26 mouse cellular contexts compared by ENCODE assay signal in genomic region chr4:30983611-30984010, GRCm38 (mm10).
A peak's percentile ranks its signal among the peaks of the same experiment; 100 is the strongest.
DNase-seq lines count a peak whose midpoint lies in the region; ATAC-seq lines count a peak whose summit lies in the region.
"Had no signal": no experiment of that assay in that cellular context is flagged by ENCODE, and none has a peak within 500 bp of the region (broad histone marks: within the 10 kb centered on the region; RNA-seq: fewer than 3 reads in every experiment).

No protein-coding gene starts in this region.

- no peak overlapping the region for H3K4me2 ChIP-seq in embryonic facial prominence, embryonic 14.5 days (ENCODE audit: low read depth, low read length)
- no peak overlapping the region for H3K4me2 ChIP-seq in midbrain, embryonic 13.5 days (replicated peaks)
- no peak overlapping the region for H3K4me2 ChIP-seq in midbrain, embryonic 11.5 days
- H3K4me2 ChIP-seq in midbrain, embryonic 16.5 days (ENCODE audit: low read length) = no peak overlapping the region
- H3K4me2 ChIP-seq: embryonic facial prominence, embryonic 12.5 days; heart, embryonic 15.5 days; hindbrain, embryonic 12.5 days; liver, embryonic 12.5 days had no signal

- no peaks in the 10 kb centered on the region for H3K36me3 ChIP-seq in embryonic facial prominence, embryonic 14.5 days (ENCODE audit: control insufficient read depth, insufficient read depth, low read length)
- H3K36me3 ChIP-seq in embryonic facial prominence, embryonic 10.5 days (replicated peaks) = no peaks in the 10 kb centered on the region
- no peaks in the 10 kb centered on the region for H3K36me3 ChIP-seq in midbrain, embryonic 13.5 days
- H3K36me3 ChIP-seq in midbrain, embryonic 11.5 days (ENCODE audit: control insufficient read depth, insufficient read depth, low read length) = no peaks in the 10 kb centered on the region
- no peaks in the 10 kb centered on the region for H3K36me3 ChIP-seq in midbrain, embryonic 16.5 days (ENCODE audit: control insufficient read depth, insufficient read depth, low read length)
- H3K36me3 ChIP-seq: embryonic facial prominence, embryonic 12.5 days; G1E; heart, embryonic 15.5 days; hindbrain, embryonic 12.5 days; liver, embryonic 12.5 days had no signal

- no peaks in the 10 kb centered on the region for H3K4me1 ChIP-seq in embryonic facial prominence, embryonic 14.5 days (ENCODE audit: control insufficient read depth, insufficient read depth, low read length)
- H3K4me1 ChIP-seq in embryonic facial prominence, embryonic 10.5 days = no peaks in the 10 kb centered on the region
- no peaks in the 10 kb centered on the region for H3K4me1 ChIP-seq in midbrain, embryonic 13.5 days (replicated peaks)
- H3K4me1 ChIP-seq in midbrain, embryonic 11.5 days (ENCODE audit: control insufficient read depth, insufficient read depth, low read length) = no peaks in the 10 kb centered on the region
- peaks cover 3% of the 10 kb centered on the region; the same call in 1 of the 2 replicates for H3K4me1 ChIP-seq in midbrain, embryonic 16.5 days (ENCODE audit: control insufficient read depth, insufficient read depth, low read length)
- H3K4me1 ChIP-seq: embryonic facial prominence, embryonic 12.5 days; heart, embryonic 15.5 days; hindbrain, embryonic 12.5 days; liver, embryonic 12.5 days; megakaryocyte, embryonic 14.5 days had no signal

- H3K27me3 ChIP-seq in embryonic facial prominence, embryonic 14.5 days (replicated peaks; ENCODE audit: control insufficient read depth, insufficient read depth, low read length) = no peaks in the 10 kb centered on the region
- no peaks in the 10 kb centered on the region for H3K27me3 ChIP-seq in embryonic facial prominence, embryonic 10.5 days (replicated peaks; ENCODE audit: low read depth, poor library complexity, severe bottlenecking)
- no peaks in the 10 kb centered on the region for H3K27me3 ChIP-seq in midbrain, embryonic 13.5 days
- H3K27me3 ChIP-seq in midbrain, embryonic 11.5 days (ENCODE audit: control insufficient read depth, insufficient read depth, low read length) = no peaks in the 10 kb centered on the region
- H3K27me3 ChIP-seq in midbrain, embryonic 16.5 days (ENCODE audit: control insufficient read depth, insufficient read depth, low read depth, low read length) = no peaks in the 10 kb centered on the region
- H3K27me3 ChIP-seq: embryonic facial prominence, embryonic 12.5 days; heart, embryonic 15.5 days; hindbrain, embryonic 12.5 days; liver, embryonic 12.5 days; megakaryocyte, embryonic 14.5 days; Patski had no signal

- no peak overlapping the region for H3K27ac ChIP-seq in embryonic facial prominence, embryonic 14.5 days (replicated peaks; ENCODE audit: low read depth, low read length)
- H3K27ac ChIP-seq in embryonic facial prominence, embryonic 10.5 days (replicated peaks) = no peak overlapping the region
- no peak overlapping the region for H3K27ac ChIP-seq in midbrain, embryonic 13.5 days
- no peak overlapping the region for H3K27ac ChIP-seq in midbrain, embryonic 11.5 days (ENCODE audit: low read depth, low read length)
- no peak overlapping the region for H3K27ac ChIP-seq in midbrain, embryonic 16.5 days (ENCODE audit: low read length)
- H3K27ac ChIP-seq: embryonic facial prominence, embryonic 12.5 days; heart, embryonic 15.5 days; hindbrain, embryonic 12.5 days; liver, embryonic 12.5 days had no signal

- ATAC-seq in embryonic facial prominence, embryonic 14.5 days (ENCODE audit: low read depth) = no peak
- peak; percentile 71; the same call in 1 of the 2 replicates for ATAC-seq in midbrain, embryonic 13.5 days
- ATAC-seq in midbrain, embryonic 11.5 days (ENCODE audit: low FRiP score) = no peak
- peak; percentile 67; the same call in 1 of the 2 replicates for ATAC-seq in midbrain, embryonic 16.5 days
- ATAC-seq in inflammation-experienced regulatory T-cells, adult 6 months = no peak
- ATAC-seq: liver, embryonic 12.5 days; liver, postnatal 0 days; Patski had no signal

- H3K9ac ChIP-seq in embryonic facial prominence, embryonic 14.5 days (ENCODE audit: low read depth, low read length) = no peak overlapping the region
- no peak overlapping the region for H3K9ac ChIP-seq in midbrain, embryonic 13.5 days (replicated peaks)
- no peak overlapping the region for H3K9ac ChIP-seq in midbrain, embryonic 11.5 days (ENCODE audit: low read length)
- H3K9ac ChIP-seq in midbrain, embryonic 16.5 days (ENCODE audit: low read depth, low read length) = no peak overlapping the region
- H3K9ac ChIP-seq: embryonic facial prominence, embryonic 12.5 days; heart, embryonic 15.5 days; hindbrain, embryonic 12.5 days; liver, embryonic 12.5 days; liver, postnatal 0 days had no signal

- no peaks in the 10 kb centered on the region for H3K9me3 ChIP-seq in embryonic facial prominence, embryonic 14.5 days (ENCODE audit: control insufficient read depth, low read length)
- H3K9me3 ChIP-seq in embryonic facial prominence, embryonic 10.5 days = no peaks in the 10 kb centered on the region
- no peaks in the 10 kb centered on the region for H3K9me3 ChIP-seq in midbrain, embryonic 13.5 days
- no peaks in the 10 kb centered on the region for H3K9me3 ChIP-seq in midbrain, embryonic 11.5 days (ENCODE audit: control insufficient read depth, low read length)
- no peaks in the 10 kb centered on the region for H3K9me3 ChIP-seq in midbrain, embryonic 16.5 days (replicated peaks; ENCODE audit: control insufficient read depth, low read length, poor library complexity, severe bottlenecking)
- H3K9me3 ChIP-seq: embryonic facial prominence, embryonic 12.5 days; G1E; heart, embryonic 15.5 days; hindbrain, embryonic 12.5 days; liver, embryonic 12.5 days; megakaryocyte, embryonic 14.5 days had no signal

- peak; percentile 7 for DNase-seq in embryonic facial prominence, embryonic 14.5 days (ENCODE audit: low spot score)
- no peak for DNase-seq in embryonic facial prominence, embryonic 10.5 days (ENCODE audit: low spot score)
- DNase-seq in midbrain, embryonic 11.5 days (ENCODE audit: low spot score, missing footprints) = no peak
- DNase-seq in brain, embryonic 18.5 days (ENCODE audit: low read depth, low spot score) = peak; percentile 10
- no peak for DNase-seq in thymus, postnatal 0 days (ENCODE audit: low spot score)
- DNase-seq: adrenal gland, postnatal 10 days; cerebellum, adult 18-20 months; gastrocnemius, postnatal 10 days; kidney, adult 11 months; kidney, postnatal 14 days; layer of hippocampus, adult 9-11 months; left cerebral cortex, postnatal 4 days; liver, postnatal 0 days; lung, postnatal 36 days; right cerebral cortex, postnatal 25 days; thymus, postnatal 25 days had no signal

- H3K4me3 ChIP-seq in embryonic facial prominence, embryonic 14.5 days (ENCODE audit: low read depth, low read length) = no peak overlapping the region
- H3K4me3 ChIP-seq in embryonic facial prominence, embryonic 10.5 days = no peak overlapping the region
- H3K4me3 ChIP-seq in midbrain, embryonic 13.5 days (replicated peaks) = no peak overlapping the region
- no peak overlapping the region for H3K4me3 ChIP-seq in midbrain, embryonic 11.5 days (ENCODE audit: low read depth, low read length)
- H3K4me3 ChIP-seq in midbrain, embryonic 16.5 days (ENCODE audit: low read depth, low read length) = no peak overlapping the region
- H3K4me3 ChIP-seq: embryonic facial prominence, embryonic 12.5 days; heart, embryonic 15.5 days; hindbrain, embryonic 12.5 days; liver, embryonic 12.5 days; megakaryocyte, embryonic 14.5 days had no signal

- 74% methylated on average over 4 of the region's 4 CpGs for WGBS in embryonic facial prominence, embryonic 14.5 days
- WGBS in embryonic facial prominence, embryonic 10.5 days = 70% methylated on average over 4 of the region's 4 CpGs
- WGBS in midbrain, embryonic 13.5 days = 45% methylated on average over 4 of the region's 4 CpGs
- 73% methylated on average over 4 of the region's 4 CpGs for WGBS in midbrain, embryonic 11.5 days
- 37% methylated on average over 4 of the region's 4 CpGs for WGBS in midbrain, embryonic 16.5 days

Comparison
In these comparisons a context has a peak if more than half of its experiments do, and no peak if none do; other contexts are left out.
1. ATAC-seq: peak in midbrain, embryonic 13.5 days (single experiment) and midbrain, embryonic 16.5 days (single experiment); none in embryonic facial prominence, embryonic 14.5 days (single experiment), midbrain, embryonic 11.5 days (single experiment) and inflammation-experienced regulatory T-cells, adult 6 months (single experiment).
2. DNase-seq: peak in embryonic facial prominence, embryonic 14.5 days (single experiment) and brain, embryonic 18.5 days (single experiment); none in embryonic facial prominence, embryonic 10.5 days (single experiment), midbrain, embryonic 11.5 days (single experiment) and thymus, postnatal 0 days (single experiment).